Comparison of ENCODE assay signal across 18 mouse cellular contexts in genomic region chr4:127487016-127487780, GRCm38 (mm10).
DNase-seq lines count a peak whose midpoint lies in the region; ATAC-seq lines count a peak whose summit lies in the region.
"Had no signal": no experiment of that assay in that cellular context is flagged by ENCODE, and none has a peak within 500 bp of the region (broad histone marks: within the 10 kb centered on the region; RNA-seq: fewer than 3 reads in every experiment).

No protein-coding gene starts in this region.

- intact Hi-C loops in gastrocnemius, postnatal 36 days (cut with DNase I), result no loop called here

- no peak for ATAC-seq in monocyte, adult 5-6 weeks (replicated peaks; ENCODE audit: insufficient number of reproducible peaks, low FRiP score, low TSS enrichment, poor library complexity, severe bottlenecking)
- ATAC-seq: inflammation-experienced regulatory T-cells, adult 6 months; Patski had no signal

- DNase-seq in retina, postnatal 1 day, result peak; percentile 36
- no peak for DNase-seq in retina, embryonic 14.5 days (ENCODE audit: low spot score)
- DNase-seq in cerebellum, adult 11 months, result peak; percentile 38
- peak; percentile 74 to 83 for DNase-seq in cerebellum, postnatal 10 days
- DNase-seq in gastrocnemius, postnatal 36 days, result no peak
- DNase-seq in adrenal gland, adult 18-20 months (ENCODE audit: low spot score in 2 of 2), result no peak
- DNase-seq: heart, adult 18-20 months; heart, postnatal 36 days; kidney, adult 2 months; kidney, postnatal 14 days; lung, adult 18-20 months; lung, postnatal 14 days; midbrain, embryonic 14.5 days; right cerebral cortex, postnatal 4 days; thymus, adult 2 months had no signal

Comparison
In these comparisons a context has a peak if more than half of its experiments do, and no peak if none do; other contexts are left out.
1. DNase-seq: peak in retina, postnatal 1 day (single experiment), cerebellum, adult 11 months (single experiment) and cerebellum, postnatal 10 days (2 of 2); none in retina, embryonic 14.5 days (single experiment), gastrocnemius, postnatal 36 days (0 of 2) and adrenal gland, adult 18-20 months (0 of 2).